Mouse (Mus musculus) thymus, postnatal 14 days (tissue): ENCODE data around the gene Dlx2.

Source experiments
- DNase-seq: peaks from one replicate; pipeline ENCODE4 v3.0.0; 2021

Gene Dlx2

GRCm38 (mm10) chr2:71546640-71547071 is at the start of gene Dlx2:
Gene Dlx2 (minus strand): TSS chr2:71546754.
- peak; percentile 59 for DNase-seq

GRCm38 (mm10) chr2:71594466-71594865 is 47.9 kb upstream of the Dlx2 start:
- no peak for DNase-seq

GRCm38 (mm10) chr2:71589114-71589513 is 42.6 kb upstream of the Dlx2 start:
- no peak for DNase-seq

- DNase-seq = no peak
These were observed 34.9 kb upstream of the Dlx2 start for GRCm38 (mm10) chr2:71581488-71581887.

GRCm38 (mm10) chr2:71580632-71581466 is 34.3 kb upstream of the Dlx2 start:
- DNase-seq = peak; percentile 76

- DNase-seq = no peak
These were observed 30.5 kb upstream of the Dlx2 start for GRCm38 (mm10) chr2:71577059-71577458.

- DNase-seq = no peak
These were observed 27.2 kb upstream of the Dlx2 start for GRCm38 (mm10) chr2:71573736-71574135.

- no peak for DNase-seq
These were observed 19.9 kb upstream of the Dlx2 start for GRCm38 (mm10) chr2:71566466-71566865.

- DNase-seq = no peak
These were observed 9.5 kb upstream of the Dlx2 start for GRCm38 (mm10) chr2:71556071-71556470.

GRCm38 (mm10) chr2:71551704-71552103 is 5.2 kb upstream of the Dlx2 start:
- DNase-seq = no peak

- no peak for DNase-seq
These were observed 3.8 kb upstream of the Dlx2 start for GRCm38 (mm10) chr2:71550330-71550729.

GRCm38 (mm10) chr2:71547829-71548228 is 1.3 kb upstream of the Dlx2 start:
- peak; percentile 81 for DNase-seq

GRCm38 (mm10) chr2:71545882-71546639 is 493 bp downstream of the Dlx2 start:
- peak; percentile 36 for DNase-seq

GRCm38 (mm10) chr2:71545401-71545881 is 1.1 kb downstream of the Dlx2 start:
- peak; percentile 27 for DNase-seq

- peak; percentile 29 for DNase-seq
These were observed 1.9 kb downstream of the Dlx2 start for GRCm38 (mm10) chr2:71544391-71545285.

- DNase-seq = no peak
These were observed 2.6 kb downstream of the Dlx2 start for GRCm38 (mm10) chr2:71543948-71544347.

- no peak for DNase-seq
These were observed 3.0 kb downstream of the Dlx2 start for GRCm38 (mm10) chr2:71543531-71543930.

GRCm38 (mm10) chr2:71542816-71543301 is 3.7 kb downstream of the Dlx2 start:
- DNase-seq = no peak

- DNase-seq = no peak
These were observed 4.2 kb downstream of the Dlx2 start for GRCm38 (mm10) chr2:71542227-71542815.

- no peak for DNase-seq
These were observed 4.9 kb downstream of the Dlx2 start for GRCm38 (mm10) chr2:71541418-71542226.
